Mouse (Mus musculus) cerebellum, adult 11 months (tissue): ENCODE data around the gene Ist1.

ENCODE experiments used
- DNase-seq: peaks from one replicate; pipeline ENCODE4 v3.0.0; 2022

Gene Ist1

DNA sequence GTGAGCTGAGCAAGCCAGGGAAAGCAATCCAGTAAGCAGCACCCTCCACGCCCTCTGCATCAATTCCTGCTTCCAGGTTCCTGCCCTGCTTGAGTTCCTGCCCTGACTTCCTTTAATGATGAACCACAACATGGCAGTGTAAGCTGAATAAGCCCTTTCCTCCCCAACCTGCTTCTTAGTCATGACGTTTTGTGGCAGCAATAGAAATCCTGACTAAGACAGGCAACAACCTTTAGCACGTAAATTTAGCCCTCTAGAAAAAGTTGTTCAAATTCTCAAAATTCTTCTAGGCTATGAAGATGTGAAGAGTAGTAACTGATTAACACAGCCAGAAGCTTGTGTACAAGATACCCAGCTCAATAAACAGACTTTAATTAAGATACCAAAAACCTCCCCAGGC is 11.5 kb downstream of the Ist1 start:
- no peak for DNase-seq

DNA sequence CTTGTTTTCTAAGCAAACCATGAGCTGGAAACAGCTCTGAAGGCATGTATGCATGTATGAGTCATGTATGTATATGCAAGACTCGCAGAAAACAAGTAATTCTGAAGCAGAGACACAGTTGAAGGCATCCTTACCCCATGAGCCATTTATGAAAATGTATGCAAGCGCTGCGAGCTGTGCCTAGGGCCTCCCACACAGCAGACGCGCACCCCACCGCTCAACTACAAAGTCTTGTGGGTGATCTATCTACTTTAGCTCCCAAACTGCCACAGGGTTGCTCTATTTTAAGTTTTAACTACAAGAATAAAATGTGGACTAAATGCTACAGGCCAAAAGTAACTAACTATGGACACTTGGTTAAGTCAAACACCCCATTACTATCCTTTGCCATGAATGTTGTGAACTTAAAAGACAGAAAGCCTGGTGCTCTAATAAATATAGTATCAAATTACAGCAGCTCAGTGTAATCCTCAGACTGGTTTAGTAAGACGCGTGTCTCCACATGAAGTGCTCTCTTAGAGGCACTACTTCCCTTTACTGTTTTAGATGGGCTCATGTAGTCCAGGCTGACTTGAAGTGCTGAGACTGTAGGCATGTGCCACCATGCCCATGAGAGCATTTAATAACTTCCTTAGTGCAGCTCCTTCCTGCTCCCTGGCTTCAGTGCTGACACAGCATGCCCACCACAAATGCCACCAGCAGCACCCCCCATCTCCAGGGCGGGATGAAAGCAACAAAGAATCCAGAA is 17.0 kb downstream of the Ist1 start:
- no peak for DNase-seq

DNA sequence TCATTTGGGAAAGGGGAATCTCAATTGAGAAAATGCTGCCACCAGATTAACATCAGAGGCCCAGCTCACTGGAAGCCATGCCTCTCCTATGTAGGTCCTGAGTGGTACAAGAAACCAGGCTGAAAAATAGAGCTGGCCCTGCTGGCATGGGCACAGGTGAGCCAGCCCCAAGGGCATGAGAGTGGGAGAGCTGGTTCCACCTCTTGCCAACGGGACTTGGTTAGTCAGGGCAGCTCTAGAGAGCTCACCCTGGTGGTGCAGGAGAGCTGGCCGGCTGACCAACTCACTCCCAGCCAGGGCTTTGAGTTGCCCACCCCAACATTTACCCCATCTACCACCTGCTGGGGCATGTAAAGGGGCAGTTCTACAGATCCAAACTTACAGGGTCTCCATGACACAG is 19.5 kb downstream of the Ist1 start:
- no peak for DNase-seq

DNA sequence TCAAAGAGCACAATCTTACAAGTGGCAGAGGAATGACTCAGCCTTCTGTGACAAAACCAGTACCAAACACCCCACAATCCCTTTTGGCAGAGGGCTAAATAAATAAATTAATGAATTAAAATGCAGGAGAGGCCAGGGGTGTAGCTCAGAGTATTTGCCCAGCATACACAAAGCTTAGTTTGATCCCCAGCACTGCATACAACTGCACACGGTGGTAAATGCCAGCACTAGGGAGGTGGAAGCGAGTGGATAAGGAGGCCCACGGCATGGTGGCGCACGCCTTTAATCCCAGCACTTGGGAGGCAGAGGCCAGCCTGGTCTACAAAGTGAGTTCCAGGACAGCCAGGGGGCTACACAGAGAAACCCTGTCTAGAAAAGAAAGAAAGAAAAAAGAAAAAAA is 20.4 kb downstream of the Ist1 start:
- no peak for DNase-seq

DNA sequence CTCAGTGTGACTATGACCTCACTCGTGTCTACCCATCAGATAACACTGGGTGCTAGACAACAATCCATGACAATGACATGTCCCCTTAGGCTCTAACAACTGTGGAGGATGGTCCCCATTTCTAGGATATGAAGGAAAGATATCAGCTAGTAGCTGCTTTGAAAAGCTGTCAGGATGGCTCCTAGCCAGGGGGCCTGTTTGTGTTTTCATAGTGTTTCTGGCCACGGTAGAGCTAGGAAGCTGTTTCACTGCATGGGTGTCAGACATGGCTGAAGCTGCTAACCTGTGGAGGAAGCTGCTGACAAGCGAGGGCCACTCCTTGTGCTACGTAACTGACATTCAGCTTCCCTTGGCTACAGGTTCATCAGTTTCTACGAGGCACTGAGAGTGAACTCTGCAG is 26.4 kb downstream of the Ist1 start:
- DNase-seq, result no peak

DNA sequence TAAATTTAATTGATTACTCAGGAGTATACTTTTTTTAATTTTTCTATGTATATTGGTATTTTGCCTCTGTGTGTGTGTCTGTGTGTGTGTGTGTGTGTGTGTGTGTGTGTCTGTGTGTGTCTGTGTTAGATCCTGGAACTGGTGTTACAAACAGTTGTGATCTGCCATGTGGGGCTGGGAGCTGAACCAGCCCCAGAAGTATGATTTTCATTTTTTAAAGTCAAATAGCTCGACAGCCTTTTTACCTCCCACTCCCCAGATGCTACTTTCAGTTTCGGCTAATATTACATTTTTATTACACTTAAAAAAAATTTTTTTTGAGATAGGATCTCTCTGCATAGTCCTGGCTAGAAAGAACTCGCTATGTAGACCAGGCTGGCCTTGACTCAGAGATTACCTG is 30.7 kb downstream of the Ist1 start:
- DNase-seq, result no peak

DNA sequence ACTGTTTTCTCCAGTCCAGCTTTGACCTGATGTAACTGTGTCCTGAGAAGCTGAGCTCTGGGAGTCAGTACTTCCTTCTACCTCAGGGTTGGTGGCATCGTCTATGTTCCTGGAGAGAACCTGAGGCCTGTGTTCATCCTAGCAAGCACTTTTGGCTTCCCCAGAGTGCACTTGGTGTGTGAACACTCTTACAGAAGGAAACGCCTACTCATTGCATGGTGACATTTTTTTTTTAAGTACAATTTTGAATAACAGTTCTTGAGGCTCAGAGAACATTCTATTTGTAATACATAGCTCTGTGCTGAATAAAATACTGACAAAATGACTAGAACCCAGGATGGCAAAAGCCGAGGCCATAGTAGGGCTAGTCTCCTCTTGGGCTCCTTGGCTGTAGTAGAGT is 36.2 kb downstream of the Ist1 start:
- no peak for DNase-seq

DNA sequence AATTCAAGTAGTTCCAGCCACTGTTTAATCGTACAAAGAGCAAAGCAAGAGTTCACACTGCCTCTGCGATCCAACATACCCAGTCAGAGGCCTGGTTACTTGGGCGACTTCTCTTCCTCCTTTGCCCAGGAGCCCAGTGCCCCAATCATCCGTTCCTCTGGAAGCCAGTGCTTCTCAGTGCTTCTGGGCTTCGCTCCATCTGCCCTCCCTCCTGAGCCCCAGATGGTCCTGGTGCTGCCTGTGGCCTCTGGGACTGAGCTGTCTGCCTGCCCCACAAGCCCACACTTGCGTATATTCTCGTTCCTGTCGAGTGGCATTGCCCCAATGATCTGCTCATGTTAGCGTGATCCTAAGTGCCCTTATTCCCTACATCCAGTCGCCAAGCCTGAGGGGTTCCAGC is 42.3 kb downstream of the Ist1 start:
- peak; percentile 7 for DNase-seq

DNA sequence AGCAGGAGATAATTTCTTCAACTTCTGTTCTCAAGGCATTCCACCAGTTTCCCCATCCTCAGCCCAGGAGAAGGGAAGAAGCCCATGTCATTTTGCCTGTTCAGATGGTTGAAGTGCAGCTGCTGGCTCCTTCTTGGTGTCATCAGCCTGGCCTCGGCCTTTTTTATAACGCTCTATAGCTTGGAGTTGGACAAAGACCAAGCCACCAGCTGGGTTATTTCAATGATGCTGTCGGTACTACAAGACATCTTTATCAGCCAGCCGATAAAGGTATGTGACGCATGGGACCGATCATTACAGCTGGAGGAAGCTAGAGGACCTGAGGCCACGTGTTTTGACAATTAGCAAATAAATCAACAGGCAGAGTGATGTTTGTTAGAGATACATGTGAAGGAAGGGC is 44.6 kb downstream of the Ist1 start:
- DNase-seq, result no peak

DNA sequence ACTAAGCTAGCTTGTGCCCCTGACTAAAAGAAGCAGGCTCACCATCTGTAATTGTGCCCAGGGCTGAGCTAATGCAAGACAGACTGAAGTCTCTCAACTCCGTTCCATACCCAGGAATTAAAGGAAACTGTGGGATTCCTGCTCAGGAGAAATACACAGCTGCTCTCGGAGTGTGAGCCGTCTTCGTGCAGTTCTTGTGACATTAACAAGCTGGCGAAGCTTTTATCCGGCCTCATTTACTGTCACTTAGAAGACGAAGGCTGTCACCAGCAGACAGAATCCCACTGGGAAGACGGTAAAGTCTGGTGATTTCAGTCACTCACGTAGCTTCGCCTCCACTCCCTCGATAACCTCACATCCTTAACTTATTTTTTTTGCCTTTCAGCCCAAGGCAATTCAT is 45.7 kb downstream of the Ist1 start:
- no peak for DNase-seq

DNA sequence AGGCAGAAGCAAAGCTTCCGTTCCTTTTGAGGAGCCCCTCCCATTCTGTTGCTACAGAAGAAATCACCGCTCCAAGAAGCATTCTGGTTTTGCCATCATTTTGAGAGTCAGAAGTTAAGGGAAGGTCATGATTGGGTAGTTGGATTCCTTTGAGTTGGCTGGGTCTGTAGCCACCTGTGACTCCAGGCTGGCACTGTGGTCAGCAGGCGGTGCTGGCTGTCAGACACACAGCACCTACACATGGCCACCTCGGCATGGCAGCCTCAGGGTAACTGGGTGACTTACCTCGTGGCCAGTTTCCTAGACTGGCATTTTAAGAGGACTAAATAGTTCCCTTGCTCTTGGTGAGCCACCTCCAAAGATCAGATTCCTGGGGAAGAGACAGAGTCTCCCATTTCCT is 51.8 kb downstream of the Ist1 start:
- DNase-seq, result no peak

DNA sequence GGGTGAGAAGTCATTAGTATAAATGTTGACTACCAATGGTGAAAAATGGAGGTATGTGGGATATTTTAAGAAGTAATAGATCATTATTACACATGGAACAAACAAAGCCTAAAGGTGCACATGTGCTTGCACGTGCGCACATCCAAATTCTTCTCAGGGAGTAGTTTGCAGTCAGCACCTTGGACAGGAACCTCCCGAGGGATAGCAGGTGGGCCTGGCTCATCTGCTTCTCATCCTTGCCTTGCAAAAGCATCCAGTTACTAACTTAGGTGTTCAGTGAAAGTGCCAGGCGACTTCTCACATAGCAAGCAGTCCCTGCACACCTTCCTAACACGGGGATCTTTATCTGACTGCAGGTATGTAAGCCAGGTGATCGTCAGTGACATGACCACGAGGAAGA is 52.6 kb downstream of the Ist1 start:
- no peak for DNase-seq

DNA sequence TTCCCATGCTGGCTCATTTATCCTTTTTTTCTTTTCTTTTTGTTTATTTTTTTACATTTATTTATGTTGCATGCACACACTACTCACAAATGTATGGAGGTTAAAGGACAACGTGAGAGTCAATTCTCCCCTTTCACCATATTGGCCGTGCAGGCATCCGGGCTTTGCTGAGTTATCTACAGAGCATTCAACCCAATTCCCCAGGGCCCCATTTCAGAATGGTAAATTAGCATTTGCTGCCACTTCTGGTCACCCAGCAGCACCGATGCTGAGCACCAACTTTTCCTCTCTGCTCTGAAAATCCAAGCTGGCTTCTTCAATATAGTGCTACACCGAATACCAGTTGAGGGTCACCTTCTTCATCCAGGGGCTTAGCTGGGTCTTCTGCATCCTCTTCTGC is 54.2 kb downstream of the Ist1 start:
- DNase-seq, result no peak

DNA sequence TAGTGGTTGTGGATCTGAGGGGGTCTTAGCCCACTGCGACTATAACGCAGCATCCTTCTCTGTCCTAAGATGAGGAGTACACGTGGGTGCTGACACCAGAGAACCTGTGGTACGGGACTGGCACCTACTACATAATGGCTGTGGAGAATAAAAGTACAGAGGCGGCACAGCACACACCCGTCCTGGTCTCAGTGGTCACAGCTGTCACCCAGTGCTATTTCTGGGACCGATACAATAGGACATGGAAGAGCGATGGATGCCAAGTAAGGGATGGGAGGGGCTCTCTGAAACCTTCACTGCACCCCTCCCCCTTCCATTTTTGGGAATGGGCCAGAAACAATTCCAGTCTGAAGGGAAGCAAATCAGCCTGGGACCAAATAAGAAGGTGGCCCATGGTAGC is 57.9 kb downstream of the Ist1 start:
- no peak for DNase-seq

DNA sequence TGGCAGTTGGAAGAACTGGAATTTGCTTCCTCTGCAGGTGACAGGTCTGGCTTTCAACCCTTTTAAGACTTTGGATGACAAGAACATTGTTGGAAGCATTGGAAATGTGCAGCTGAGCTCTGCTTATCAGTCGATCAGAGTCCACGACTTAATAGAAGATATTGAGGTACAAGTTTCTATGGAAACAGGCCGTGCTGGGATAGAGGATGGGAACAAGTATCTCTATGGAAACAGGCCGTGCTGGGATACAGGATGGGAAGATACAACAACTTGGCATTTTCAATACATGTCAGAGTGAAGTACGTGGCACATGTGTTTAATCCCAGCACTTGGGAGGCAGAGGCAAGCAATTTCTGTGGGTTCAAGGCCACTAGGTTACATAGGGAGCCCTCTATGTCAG is 60.6 kb downstream of the Ist1 start:
- DNase-seq, result no peak

DNA sequence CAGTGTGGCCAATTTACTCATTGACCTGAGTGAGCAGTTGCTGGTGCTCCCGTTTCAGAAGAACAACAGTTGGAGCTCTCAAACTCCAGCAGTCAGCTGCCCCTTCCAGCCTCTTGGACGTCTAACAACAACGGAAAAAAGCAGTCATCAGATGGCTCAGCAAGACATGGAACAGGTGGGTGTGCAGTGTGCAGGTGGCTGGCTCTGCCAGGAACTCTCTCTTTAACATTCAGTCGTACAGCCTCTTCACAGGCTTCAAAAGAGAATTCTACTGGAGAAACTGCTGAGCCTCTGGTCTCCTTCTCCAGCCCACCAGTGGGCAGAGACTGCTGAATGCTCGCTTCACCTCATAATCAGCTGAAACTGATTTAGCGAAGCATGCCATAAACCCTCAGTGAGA is 64.4 kb downstream of the Ist1 start:
- DNase-seq, result no peak
